Mouse (Mus musculus): Measurements from ENCODE around the gene Dpp4. TPM values are rescaled to one million over a fixed set of nuclear protein-coding genes. Genes with fewer than 3 reads are reported as not detected.

Dpp4 gene
- 1 to 10 TPM; 1.3 to 3.5 (median 2.3) TPM for total RNA-seq (2022)

DNA sequence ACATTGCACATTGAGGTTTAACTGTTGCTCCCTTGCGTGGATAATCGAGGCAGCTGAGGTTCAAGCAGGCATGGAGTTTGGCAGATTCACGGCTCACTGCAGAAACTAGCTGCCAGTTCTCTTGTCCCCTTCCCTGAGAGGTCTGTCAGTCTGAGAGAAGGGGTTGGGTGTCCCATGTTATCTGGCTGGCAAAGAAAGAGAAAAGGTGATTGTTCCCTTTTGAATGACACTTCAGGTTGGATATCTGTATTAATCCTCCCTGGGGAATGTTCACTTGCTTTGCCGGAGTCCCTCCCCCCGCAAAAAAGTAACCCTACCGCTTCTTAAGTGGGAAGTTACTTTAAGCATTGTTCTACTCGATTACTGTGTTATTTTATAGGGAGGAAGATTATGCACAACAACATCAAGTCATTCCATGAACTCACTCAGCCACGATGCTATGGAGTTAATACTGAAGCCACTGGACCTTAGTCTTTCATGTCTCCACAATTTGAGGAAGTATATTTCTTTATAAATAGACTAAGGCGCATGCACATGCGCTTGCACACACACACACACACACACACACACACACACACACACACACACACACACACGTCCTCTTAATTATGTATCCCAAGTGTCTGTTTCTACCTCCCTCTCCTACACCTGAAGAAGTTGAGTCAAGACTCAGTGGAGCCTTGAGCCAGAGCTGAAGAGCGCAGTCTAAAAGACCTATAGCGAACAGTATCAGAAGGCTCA, at the start of gene Dpp4:
Dpp4 (minus strand) TSS at position 151 of the 741 bp plus-strand sequence.
- DNase-seq, result no peak

DNA sequence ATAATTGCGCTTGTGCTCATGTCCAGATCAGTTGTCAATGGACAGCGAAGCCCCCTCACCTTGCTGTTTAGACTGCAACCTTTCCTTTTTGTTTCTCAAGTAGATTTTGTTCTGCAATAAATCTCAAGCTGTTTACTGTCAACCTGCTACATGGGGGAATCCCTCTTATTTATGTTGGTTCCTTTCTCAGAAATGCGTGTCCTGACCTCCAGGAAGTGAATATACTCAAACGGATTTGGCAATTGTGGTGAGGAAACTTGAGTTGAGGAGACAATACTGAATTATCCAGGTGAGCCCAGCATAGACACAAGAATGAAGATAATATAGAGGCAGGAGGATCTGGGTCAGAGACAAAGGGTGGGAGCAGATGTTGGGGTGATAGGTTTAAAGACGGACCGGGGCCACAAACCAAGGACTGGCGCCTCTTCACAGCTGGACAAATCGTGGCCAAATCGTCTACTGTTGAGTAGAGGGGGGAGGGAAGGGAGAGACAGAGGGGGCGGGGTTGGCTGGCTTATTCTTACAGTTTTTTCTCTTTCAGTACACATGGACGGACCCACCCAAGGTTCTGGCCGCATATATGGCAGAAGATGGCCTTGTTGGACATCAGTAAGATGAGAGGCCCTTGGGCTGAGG, 48.9 kb upstream of the Dpp4 start:
- no peak for DNase-seq

DNA sequence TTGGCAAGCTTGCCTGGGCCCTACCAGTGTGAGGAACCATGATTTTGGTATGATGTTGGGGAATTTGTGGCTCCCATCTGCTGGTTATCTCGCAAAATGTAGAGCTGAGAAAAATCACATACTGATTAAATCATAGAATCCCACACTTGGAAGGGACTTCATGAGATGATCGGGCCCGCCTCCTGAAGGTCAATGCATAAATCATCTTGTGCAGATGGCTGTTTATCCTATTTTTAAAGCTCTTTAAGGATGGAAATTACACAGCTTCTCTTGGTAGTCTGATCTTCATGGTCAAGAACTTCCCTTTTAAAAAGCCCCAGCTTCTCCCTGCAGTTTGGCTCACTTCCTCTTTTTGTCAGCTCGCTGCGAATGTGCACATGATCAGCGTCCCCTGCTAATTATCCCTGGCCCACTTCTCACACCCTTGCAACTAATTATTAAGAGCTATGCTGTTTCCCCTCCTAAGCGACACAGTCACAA, 48.2 kb upstream of the Dpp4 start:
- no peak for DNase-seq

DNA sequence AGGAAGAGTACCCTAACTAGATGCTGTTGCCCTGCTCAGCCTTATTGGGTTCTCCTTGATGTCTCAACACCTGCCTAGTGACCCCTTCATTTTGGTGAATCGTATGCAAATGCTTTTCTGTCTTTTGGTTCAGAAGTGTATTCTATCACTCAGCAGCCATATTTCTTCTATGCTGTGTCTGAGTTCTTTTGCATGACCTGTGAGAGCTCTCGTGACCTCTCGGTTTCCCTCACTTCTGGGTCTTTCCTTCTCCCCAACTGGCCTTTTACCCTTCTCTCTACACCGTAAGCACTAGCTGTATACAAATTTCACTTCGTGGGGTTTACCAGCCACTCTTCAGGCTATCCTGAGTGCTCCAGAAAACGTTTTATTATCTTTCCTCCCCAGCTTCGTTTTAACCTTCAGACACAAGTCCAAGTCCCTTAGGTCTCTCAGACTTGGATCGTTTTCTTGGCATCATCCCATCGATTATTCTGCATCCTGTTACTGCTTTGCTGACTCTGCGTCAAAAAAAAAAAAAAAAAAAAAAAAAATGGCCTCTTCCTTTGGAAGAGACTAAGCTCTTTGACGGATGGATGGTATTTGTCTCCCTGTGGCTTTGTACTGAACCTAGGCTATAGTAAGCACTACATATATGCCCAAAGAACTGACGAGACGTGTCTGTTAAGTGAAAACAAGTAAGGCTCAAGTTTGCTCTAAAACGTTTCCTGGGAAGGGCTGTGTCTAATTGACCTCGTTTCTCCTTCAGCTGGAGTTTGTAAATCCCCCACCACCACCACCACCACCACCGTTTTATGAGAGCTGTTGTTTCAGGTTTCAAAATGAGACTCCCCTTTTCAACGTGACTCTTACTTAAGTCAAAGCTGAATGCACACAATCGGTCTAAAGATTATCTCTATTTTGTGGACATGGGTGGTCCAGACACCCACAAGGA, 47.5 kb upstream of the Dpp4 start:
- DNase-seq, result no peak

GRCm38 (mm10) chr2:62458070-62458469, 46.0 kb upstream of the Dpp4 start:
- DNase-seq, result no peak

- DNase-seq, result no peak
Observed at GRCm38 (mm10) chr2:62454991-62455390, 43.0 kb upstream of the Dpp4 start.

GRCm38 (mm10) chr2:62454033-62454432, 42.0 kb upstream of the Dpp4 start:
- no peak for DNase-seq

GRCm38 (mm10) chr2:62450364-62450763, 38.3 kb upstream of the Dpp4 start:
- no peak for DNase-seq

DNA sequence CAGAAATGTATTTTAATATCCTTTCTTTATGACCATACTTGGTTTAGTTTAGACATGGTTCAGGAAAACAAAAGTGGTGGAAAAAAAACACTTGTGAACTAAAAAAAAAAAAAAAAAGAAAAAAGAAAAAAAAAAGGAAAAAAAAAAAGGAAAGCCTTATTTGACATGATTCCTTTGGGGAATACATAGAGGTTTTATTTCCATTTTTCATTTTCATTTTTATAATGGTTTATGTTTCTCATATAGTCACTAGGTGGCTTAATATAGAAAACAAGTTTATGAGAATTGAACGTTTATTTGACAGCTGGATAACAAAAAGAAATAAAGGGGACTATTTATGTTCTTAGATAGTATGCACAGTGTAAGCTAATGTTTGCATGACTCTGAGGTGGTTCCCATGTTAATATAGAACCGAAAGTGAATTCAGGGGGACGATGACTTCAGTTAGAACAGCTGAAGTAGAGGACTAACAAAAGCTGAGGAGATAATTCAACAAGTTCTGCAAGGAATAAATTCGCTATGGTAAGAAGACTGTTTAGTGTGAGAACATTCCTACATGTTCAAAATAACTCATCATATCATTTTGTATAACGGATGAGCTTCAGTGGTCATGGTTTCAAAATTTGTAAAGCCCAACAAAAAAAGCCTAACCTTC, 37.8 kb upstream of the Dpp4 start:
- DNase-seq, result no peak

- no peak for DNase-seq
Observed at GRCm38 (mm10) chr2:62440802-62441544, 28.9 kb upstream of the Dpp4 start.

- no peak for DNase-seq
Observed at GRCm38 (mm10) chr2:62440083-62440482, 28.1 kb upstream of the Dpp4 start.

GRCm38 (mm10) chr2:62431245-62431795, 19.3 kb upstream of the Dpp4 start:
- no peak for DNase-seq

GRCm38 (mm10) chr2:62425941-62426340, 13.9 kb upstream of the Dpp4 start:
- peak; percentile 9 for DNase-seq

- DNase-seq, result no peak
Observed at GRCm38 (mm10) chr2:62423343-62423776, 11.3 kb upstream of the Dpp4 start.

DNA sequence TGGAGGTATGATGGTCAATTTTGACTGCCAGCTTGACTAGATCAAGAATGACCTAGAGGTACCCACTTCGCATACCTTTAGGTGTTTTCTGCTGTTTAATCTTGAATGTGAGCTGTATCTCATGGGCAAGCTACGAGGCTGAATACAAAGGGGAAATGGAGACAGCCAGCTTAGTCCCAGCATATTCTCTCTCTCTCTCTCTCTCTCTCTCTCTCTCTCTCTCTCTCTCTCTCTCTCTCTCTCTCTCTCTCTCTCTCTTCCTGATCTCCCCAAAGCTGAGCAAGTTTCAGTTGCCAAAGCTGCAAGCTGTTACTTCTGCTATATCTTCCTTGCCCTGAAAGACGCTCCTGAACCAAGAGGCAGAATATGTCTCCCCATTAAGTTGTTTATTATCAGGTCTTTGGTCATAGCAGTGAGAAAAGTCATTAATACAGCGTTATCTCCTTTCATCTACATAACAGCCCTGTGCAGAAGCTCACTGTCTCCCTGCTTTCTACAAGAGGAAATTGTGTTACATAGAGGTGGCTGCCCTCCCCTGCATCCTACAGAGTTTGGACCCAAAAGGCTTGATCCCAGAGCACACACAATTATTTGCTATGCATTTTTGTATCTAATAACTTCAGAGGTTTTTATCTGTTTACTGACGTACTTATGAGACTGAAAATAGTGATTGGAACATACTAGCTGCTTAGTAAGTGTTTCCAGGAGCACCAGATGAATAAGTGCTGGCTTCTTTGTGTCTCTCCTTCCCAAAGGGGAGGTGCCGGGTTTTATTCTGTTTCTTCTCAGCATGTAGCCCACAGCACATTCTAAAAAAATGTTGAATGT, 10.7 kb upstream of the Dpp4 start:
- DNase-seq, result no peak

- DNase-seq, result no peak
Observed at GRCm38 (mm10) chr2:62421229-62421628, 9.2 kb upstream of the Dpp4 start.

- DNase-seq, result no peak
Observed at GRCm38 (mm10) chr2:62420045-62420444, 8.0 kb upstream of the Dpp4 start.

DNA sequence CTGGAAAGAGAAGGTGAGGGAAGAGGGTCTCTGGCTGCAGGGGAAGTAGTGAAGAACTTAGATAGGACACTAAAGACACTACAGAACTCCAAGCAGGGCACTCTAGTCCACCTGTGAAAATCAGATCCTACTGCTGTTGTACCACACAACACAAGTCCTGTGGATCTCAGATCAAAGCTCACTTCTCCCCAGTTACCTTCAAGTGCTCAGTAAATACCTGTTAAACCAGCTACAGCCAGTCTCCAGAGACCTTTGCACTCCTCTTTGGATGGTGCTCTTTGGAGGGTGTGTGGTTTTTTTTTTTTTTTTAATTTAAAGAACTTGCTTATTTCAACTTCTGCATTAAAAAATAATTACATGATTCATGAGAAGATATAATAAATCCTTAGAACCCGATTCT, 5.2 kb upstream of the Dpp4 start:
- no peak for DNase-seq

DNA sequence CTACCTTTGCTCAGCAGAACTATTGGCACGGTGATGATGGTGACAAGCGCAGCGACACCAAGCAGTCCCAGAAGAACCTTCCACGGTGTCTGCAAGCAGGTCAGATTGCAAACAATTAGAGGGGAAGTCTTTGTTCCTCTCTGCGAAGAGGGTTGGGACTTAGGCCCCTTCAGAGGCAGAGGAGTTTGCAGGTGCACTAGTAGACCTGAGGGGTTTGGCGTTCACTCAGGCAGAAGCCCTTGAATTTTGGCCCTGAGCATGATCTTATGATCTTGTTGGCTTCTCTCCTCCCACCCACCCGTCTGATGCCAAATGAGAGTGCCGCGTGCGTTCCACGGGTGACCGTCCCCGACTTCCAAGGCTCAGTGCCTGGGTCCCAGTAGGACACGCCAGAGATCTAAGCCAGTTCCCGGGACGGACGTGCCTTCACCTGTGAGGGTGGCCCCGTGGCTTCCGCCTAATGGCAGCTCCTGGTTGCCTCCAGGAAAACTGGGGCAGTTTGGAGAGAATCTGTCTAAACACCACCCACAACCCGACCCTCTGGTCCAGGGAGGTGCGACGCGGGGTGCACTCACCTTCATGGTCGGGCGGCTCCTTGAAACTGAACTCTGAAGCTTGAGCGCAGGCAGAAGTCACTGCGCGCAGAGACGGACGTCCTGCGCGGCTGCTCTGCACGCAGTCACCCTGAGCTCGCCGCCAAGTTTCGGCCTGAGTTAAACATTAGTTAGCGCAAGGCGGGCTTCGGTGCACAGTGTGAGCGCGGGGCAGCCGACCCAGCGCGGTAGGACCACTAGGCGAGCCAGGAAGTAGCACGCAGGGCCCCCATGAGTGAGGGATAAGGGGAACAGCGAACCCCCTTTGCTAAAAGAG, 585 bp downstream of the Dpp4 start:
- no peak for DNase-seq
